Mouse (Mus musculus): Measurements from ENCODE around the gene Rpl4. TPM values are rescaled to one million over a fixed set of nuclear protein-coding genes. Genes with fewer than 3 reads are reported as not detected.
A peak's percentile ranks its signal among the peaks of the same experiment; 100 is the strongest.
"Not testable (repeated sequence)": the region's sequence is repeated elsewhere in the genome, so short reads cannot be mapped to it uniquely, and the experiment has no call there.

Rpl4 gene
- total and polyA plus RNA-seq, 3 experiments: 1,956 to 4,069 (median 1,996) TPM

- peaks cover 4 to 16% of the 10 kb centered on the region in 2 experiments for H3K36me3 ChIP-seq (replicated peaks in 1 of 2; ENCODE audit: control insufficient read depth in 1 of 2, insufficient read depth in 1 of 2, low read length in 1 of 2)
- H3K9ac ChIP-seq (ENCODE audit: insufficient read depth, low read depth): no peak overlapping the region
- dilution Hi-C loops (cut with MboI; ENCODE audit: extremely low pct_ligation_motif_present, extremely low pct_unique_long_range_greater_than_20kb, low sequenced_read_pairs): no loop called here
- no peaks in the 10 kb centered on the region for H3K27me3 ChIP-seq (replicated peaks)
- no peaks in the 10 kb centered on the region for H3K4me1 ChIP-seq (ENCODE audit: control insufficient read depth in 1 of 2, insufficient read depth in 2 of 2)
- in situ Hi-C loops (cut with MboI; ENCODE audit: low pct_ligation_motif_present, low pct_unique_long_range_greater_than_20kb, low sequenced_read_pairs): no loop called here
- H3K27ac ChIP-seq (ENCODE audit: insufficient read depth, low read depth): no peak overlapping the region
- TF ChIP-seq ELF1 (IDR thresholded peaks at IDR 0.05; ENCODE audit: low read depth, low read length) (no peak), MAX (IDR thresholded peaks at IDR 0.05; ENCODE audit: low read length) (no peak), NELFE (IDR thresholded peaks at IDR 0.05; ENCODE audit: low read depth, low read length) (no peak), NRF1 (IDR thresholded peaks at IDR 0.05; ENCODE audit: low read depth, low read length) (no peak)
- no peak overlapping the region for H3K4me3 ChIP-seq (replicated peaks in 1 of 3; ENCODE audit: low read depth in 2 of 3, low read length in 2 of 3, poor library complexity in 1 of 3)
- peaks cover 5% of the 10 kb centered on the region for H3K9me3 ChIP-seq (replicated peaks; ENCODE audit: low read length)
- no peak overlapping the region for H3K4me2 ChIP-seq (ENCODE audit: insufficient read depth, low read depth, poor library complexity, severe bottlenecking)
- DNase-seq (ENCODE audit: extremely low read depth): no peak
- no peaks in the 10 kb centered on the region for H3K79me2 ChIP-seq (replicated peaks; ENCODE audit: control insufficient read depth, extremely low read depth, insufficient read depth, poor library complexity, severe bottlenecking)
Observed at GRCm38 (mm10) chr9:64131623-64132022, 41.6 kb upstream of the Rpl4 start.

- H3K27ac ChIP-seq (ENCODE audit: insufficient read depth, low read depth); in situ Hi-C loops (cut with MboI; ENCODE audit: low pct_ligation_motif_present, low pct_unique_long_range_greater_than_20kb, low sequenced_read_pairs); H3K4me1 ChIP-seq (ENCODE audit: control insufficient read depth in 1 of 2, insufficient read depth in 2 of 2); H3K4me3 ChIP-seq (replicated peaks in 1 of 3; ENCODE audit: low read depth in 2 of 3, low read length in 2 of 3, poor library complexity in 1 of 3); H3K9ac ChIP-seq (ENCODE audit: insufficient read depth, low read depth); H3K4me2 ChIP-seq (ENCODE audit: insufficient read depth, low read depth, poor library complexity, severe bottlenecking); H3K27me3 ChIP-seq (replicated peaks); dilution Hi-C loops (cut with MboI; ENCODE audit: extremely low pct_ligation_motif_present, extremely low pct_unique_long_range_greater_than_20kb, low sequenced_read_pairs); H3K79me2 ChIP-seq (replicated peaks; ENCODE audit: control insufficient read depth, extremely low read depth, insufficient read depth, poor library complexity, severe bottlenecking); H3K9me3 ChIP-seq (replicated peaks; ENCODE audit: low read length): not testable (repeated sequence)
- peaks cover 36 to 70% of the 10 kb centered on the region in 2 experiments for H3K36me3 ChIP-seq (replicated peaks in 1 of 2; ENCODE audit: control insufficient read depth in 1 of 2, insufficient read depth in 1 of 2, low read length in 1 of 2)
- TF ChIP-seq CTCF (conservative IDR thresholded peaks at IDR 0.05 in 1 of 2, IDR thresholded peaks at IDR 0.05 in 1 of 2; ENCODE audit: low read depth in 2 of 2, low read length in 2 of 2): peak; percentile 61 to 64
- peak; percentile 35 for TF ChIP-seq RAD21 (IDR thresholded peaks at IDR 0.05; ENCODE audit: low read depth, low read length)
- peak; percentile 72 for TF ChIP-seq NRF1 (IDR thresholded peaks at IDR 0.05; ENCODE audit: low read depth, low read length)
- DNase-seq (ENCODE audit: extremely low read depth): peak; percentile 50
Observed at GRCm38 (mm10) chr9:64138896-64139295, 34.3 kb upstream of the Rpl4 start.

GRCm38 (mm10) chr9:64139879-64140278, 33.3 kb upstream of the Rpl4 start:
- H3K9me3 ChIP-seq (replicated peaks; ENCODE audit: low read length): no peaks in the 10 kb centered on the region
- no peaks in the 10 kb centered on the region for H3K4me1 ChIP-seq (ENCODE audit: control insufficient read depth in 1 of 2, insufficient read depth in 2 of 2)
- H3K9ac ChIP-seq (ENCODE audit: insufficient read depth, low read depth): no peak overlapping the region
- H3K4me2 ChIP-seq (ENCODE audit: insufficient read depth, low read depth, poor library complexity, severe bottlenecking): no peak overlapping the region
- in situ Hi-C loops (cut with MboI; ENCODE audit: low pct_ligation_motif_present, low pct_unique_long_range_greater_than_20kb, low sequenced_read_pairs): no loop called here
- no peak overlapping the region for H3K27ac ChIP-seq (ENCODE audit: insufficient read depth, low read depth)
- no peak overlapping the region for H3K4me3 ChIP-seq (replicated peaks in 1 of 3; ENCODE audit: low read depth in 2 of 3, low read length in 2 of 3, poor library complexity in 1 of 3)
- peaks cover 36 to 79% of the 10 kb centered on the region in 2 experiments for H3K36me3 ChIP-seq (replicated peaks in 1 of 2; ENCODE audit: control insufficient read depth in 1 of 2, insufficient read depth in 1 of 2, low read length in 1 of 2)
- no peak for TF ChIP-seq USF2 (conservative IDR thresholded peaks at IDR 0.05; ENCODE audit: low read depth, low read length)
- TF ChIP-seq USF1 (IDR thresholded peaks at IDR 0.05; ENCODE audit: low read depth, low read length): no peak
- TF ChIP-seq E2F4 (IDR thresholded peaks at IDR 0.05; ENCODE audit: insufficient replicate concordance, low read depth, low read length): no peak
- TF ChIP-seq JUN (IDR thresholded peaks at IDR 0.05; ENCODE audit: insufficient read depth, low read depth, low read length): no peak
- no peak for TF ChIP-seq TCF12 (IDR thresholded peaks at IDR 0.05; ENCODE audit: low read depth, low read length)
- TF ChIP-seq CTCF (conservative IDR thresholded peaks at IDR 0.05 in 1 of 2, IDR thresholded peaks at IDR 0.05 in 1 of 2; ENCODE audit: low read depth in 2 of 2, low read length in 2 of 2): no peak
- TF ChIP-seq BHLHE40 (IDR thresholded peaks at IDR 0.05; ENCODE audit: low read depth, low read length): no peak
- no peak for TF ChIP-seq ZMIZ1 (IDR thresholded peaks at IDR 0.05; ENCODE audit: low read depth, low read length)
- no peak for TF ChIP-seq NELFE (IDR thresholded peaks at IDR 0.05; ENCODE audit: low read depth, low read length)
- TF ChIP-seq CHD1 (IDR thresholded peaks at IDR 0.05; ENCODE audit: low read depth, low read length): no peak
- TF ChIP-seq SIN3A (IDR thresholded peaks at IDR 0.05; ENCODE audit: low read length): no peak
- TF ChIP-seq PAX5 (IDR thresholded peaks at IDR 0.05; ENCODE audit: low read length): no peak
- no peak for DNase-seq (ENCODE audit: extremely low read depth)
- no peaks in the 10 kb centered on the region for H3K79me2 ChIP-seq (replicated peaks; ENCODE audit: control insufficient read depth, extremely low read depth, insufficient read depth, poor library complexity, severe bottlenecking)
- dilution Hi-C loops (cut with MboI; ENCODE audit: extremely low pct_ligation_motif_present, extremely low pct_unique_long_range_greater_than_20kb, low sequenced_read_pairs): no loop called here
- no peaks in the 10 kb centered on the region for H3K27me3 ChIP-seq (replicated peaks)
